Mouse (Mus musculus) liver, adult 2 months (tissue): ENCODE data around the gene Foxk2. TPM values are rescaled to one million over a fixed set of nuclear protein-coding genes. Genes with fewer than 3 reads are reported as not detected.

Experiments
- DNase-seq: peaks from one replicate; pipeline ENCODE4 v3.0.0-alpha.2; 2011; ENCODE audit warnings: low read depth, low spot score; ENCODE audit errors: extremely low read depth
- H3K27ac ChIP-seq: fragments of 200-500 bp; replicated peaks from 2 replicates; pipeline ENCODE4 v1.5.1; 2012; ENCODE audit warnings: low read depth, mild to moderate bottlenecking, control low read depth, inconsistent platforms, low read length; ENCODE audit not compliant: insufficient read depth
- H3K27me3 ChIP-seq: fragments of 200-500 bp; 2 replicates; pipeline ENCODE4 v1.6.1; 2012; ENCODE audit warnings: mild to moderate bottlenecking, moderate library complexity, low read length, inconsistent platforms; ENCODE audit not compliant: control insufficient read depth, insufficient read depth
- H3K36me3 ChIP-seq: fragments of 200-500 bp; 2 replicates; pipeline ENCODE4 v1.6.1; 2012; ENCODE audit warnings: low read length, inconsistent platforms; ENCODE audit not compliant: control insufficient read depth, insufficient read depth
- H3K4me1 ChIP-seq: fragments of 200-500 bp; 2 replicates; pipeline ENCODE4 v1.6.1; 2011; ENCODE audit warnings: low read length; ENCODE audit not compliant: control insufficient read depth, insufficient read depth
- H3K4me3 ChIP-seq: fragments of 200-500 bp; 2 replicates; pipeline ENCODE4 v1.5.1; 2011; ENCODE audit warnings: low read depth, mild to moderate bottlenecking, control low read depth, low read length, moderate library complexity; ENCODE audit not compliant: insufficient read depth
- H3K79me2 ChIP-seq: fragments of 200-500 bp; 2 replicates; pipeline ENCODE4 v1.6.1; 2012; ENCODE audit warnings: inconsistent platforms, mild to moderate bottlenecking, low read length, moderate library complexity; ENCODE audit not compliant: control insufficient read depth, insufficient read depth
- H3K9ac ChIP-seq: fragments of 200-500 bp; 2 replicates; pipeline ENCODE4 v1.6.1; 2012; ENCODE audit warnings: low read depth, mild to moderate bottlenecking, control low read depth, inconsistent platforms, low read length
- CTCF ChIP-seq: fragments of 200-500 bp; IDR thresholded peaks from 2 replicates; pipeline ENCODE4 v1.5.1; 2011; ENCODE audit warnings: low read depth, low read length, control low read depth
- POLR2A ChIP-seq: fragments of 200-500 bp; IDR thresholded peaks from 2 replicates; pipeline ENCODE4 v1.6.1; 2011; ENCODE audit warnings: low read length, control low read depth; ENCODE audit not compliant: insufficient read depth; ENCODE audit errors: extremely low read depth
- WGBS: fragments of 180-500 bp; shearing (Covaris S2); methylation state at CpG from one replicate; pipeline ENCODE4 v1.1.7; 2018; 5-methylcytosine and 5-hydroxymethylcytosine counted together
- polyA plus RNA-seq: library from polyadenylated mRNA; depleted of rRNA; stranded (reverse); fragments of >200 nt; gene quantifications from 2 replicates; pipeline ENCODE4 v1.2.3, GENCODE M21; 2012
- total RNA-seq: library from RNA; depleted of rRNA; stranded (reverse); fragments of >200 nt; gene quantifications from 2 replicates; pipeline ENCODE4 v1.2.3, GENCODE M21; 2014

Foxk2 gene
- total and polyA plus RNA-seq, 2 experiments, result 4.3 to 17.5 TPM

DNA sequence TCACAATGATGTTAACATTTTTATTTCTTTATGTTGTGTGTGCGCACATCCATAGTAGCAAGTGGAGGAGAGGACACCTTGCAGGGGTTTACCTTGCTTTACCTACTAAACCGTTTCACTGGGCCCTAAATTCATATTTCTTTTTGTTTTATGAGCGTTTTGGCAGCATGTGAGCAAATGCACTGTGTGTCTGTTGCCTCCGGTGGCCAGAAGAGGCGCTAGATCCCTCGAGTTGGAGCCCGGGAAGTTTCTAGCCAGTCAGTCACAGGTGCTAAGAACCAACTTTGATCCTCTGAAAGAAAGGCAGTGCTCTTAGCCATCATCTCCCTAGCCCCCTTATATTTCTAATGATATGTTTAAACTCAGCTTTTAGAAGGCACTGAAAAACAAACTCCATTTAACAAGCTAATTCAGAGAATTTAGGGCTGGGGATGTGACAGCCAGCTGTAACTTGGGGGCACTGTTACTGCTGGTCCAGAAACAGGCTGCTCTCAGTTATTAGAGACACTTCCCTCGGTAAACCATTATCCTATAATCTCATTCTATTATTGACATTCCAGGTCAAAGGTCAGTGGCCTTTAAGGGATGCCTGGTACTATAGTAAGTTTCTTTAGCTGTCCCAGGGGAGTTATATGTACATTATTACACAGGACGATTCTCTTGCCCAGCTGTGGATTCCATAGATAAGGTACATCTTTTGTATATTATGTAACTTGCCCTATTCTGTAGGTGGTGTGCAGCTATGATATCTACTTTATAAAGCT is 24.1 kb upstream of the Foxk2 start:
- H3K9ac ChIP-seq, result no peak overlapping the region
- DNase-seq, result peak; percentile 36
- peak overlapping the region; percentile 86; the same call in 1 of the 2 replicates for H3K27ac ChIP-seq
- TF ChIP-seq CTCF, result peak; percentile 70
- TF ChIP-seq POLR2A, result no peak
- H3K27me3 ChIP-seq, result no peaks in the 10 kb centered on the region
- no peaks in the 10 kb centered on the region; the same call in 1 of the 2 replicates for H3K79me2 ChIP-seq
- peaks cover 2% of the 10 kb centered on the region; the same call in 1 of the 2 replicates for H3K4me1 ChIP-seq
- no peak overlapping the region for H3K4me3 ChIP-seq
- 30% methylated on average over 9 of the region's 9 CpGs for WGBS
- H3K36me3 ChIP-seq, result peaks cover 11% of the 10 kb centered on the region

DNA sequence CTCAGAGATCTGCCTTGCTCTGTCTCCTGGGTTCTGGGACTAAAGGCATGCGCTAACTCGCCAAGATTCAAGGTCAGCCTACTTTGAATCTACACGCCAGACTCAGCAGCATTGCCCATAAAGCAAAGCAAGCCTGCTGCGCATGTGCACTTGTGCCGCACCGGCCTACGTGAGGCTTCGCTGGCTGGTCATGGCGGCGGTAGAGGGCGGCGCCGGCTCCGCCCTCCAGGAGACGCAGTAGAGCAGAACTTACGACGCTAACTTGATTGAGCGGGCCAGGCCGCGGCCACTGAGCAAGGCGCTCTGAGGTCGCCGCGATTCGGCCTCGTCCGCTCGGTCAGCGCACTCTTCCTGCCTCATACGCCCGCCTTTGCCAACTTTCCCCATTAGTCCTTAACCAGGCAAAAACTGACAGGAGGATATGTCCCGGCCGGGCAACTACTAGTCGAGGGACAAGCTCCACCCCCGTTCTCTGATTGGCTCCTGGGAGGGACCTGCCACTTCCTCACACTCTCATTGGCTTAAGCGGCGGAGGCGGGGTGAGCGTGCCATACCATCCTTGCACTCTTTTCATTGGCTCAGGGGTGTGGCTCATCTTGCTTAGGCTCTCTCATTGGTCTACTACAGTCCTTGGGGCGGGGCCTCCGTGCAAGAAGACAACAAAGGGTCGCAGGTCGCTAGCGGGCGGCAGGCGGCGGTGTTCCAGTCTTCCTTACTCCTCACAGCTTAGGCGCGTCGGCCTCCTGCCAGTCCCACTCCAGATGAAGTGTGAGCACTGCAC is 23.0 kb upstream of the Foxk2 start, which contains the start of gene Narf:
TSS of gene Narf (plus strand) at position 690 of the 781 bp plus-strand sequence.
- peak within 1 kb of the TSS; percentile 85 for H3K9ac ChIP-seq
- peak; percentile 65 for TF ChIP-seq CTCF
- TF ChIP-seq POLR2A, result peak; percentile 99
- H3K79me2 ChIP-seq, result no peaks in the 10 kb centered on the region; the same call in 1 of the 2 replicates
- under 1% methylated on average over 50 of the region's 50 CpGs for WGBS
- H3K4me3 ChIP-seq, result peak within 1 kb of the TSS; percentile 74
- H3K27me3 ChIP-seq, result no peaks in the 10 kb centered on the region
- peaks cover 14% of the 10 kb centered on the region for H3K36me3 ChIP-seq
- peak; percentile 99 for DNase-seq
- H3K27ac ChIP-seq, result peak within 1 kb of the TSS; percentile 86
- H3K4me1 ChIP-seq, result peaks cover 2% of the 10 kb centered on the region; the same call in 1 of the 2 replicates

DNA sequence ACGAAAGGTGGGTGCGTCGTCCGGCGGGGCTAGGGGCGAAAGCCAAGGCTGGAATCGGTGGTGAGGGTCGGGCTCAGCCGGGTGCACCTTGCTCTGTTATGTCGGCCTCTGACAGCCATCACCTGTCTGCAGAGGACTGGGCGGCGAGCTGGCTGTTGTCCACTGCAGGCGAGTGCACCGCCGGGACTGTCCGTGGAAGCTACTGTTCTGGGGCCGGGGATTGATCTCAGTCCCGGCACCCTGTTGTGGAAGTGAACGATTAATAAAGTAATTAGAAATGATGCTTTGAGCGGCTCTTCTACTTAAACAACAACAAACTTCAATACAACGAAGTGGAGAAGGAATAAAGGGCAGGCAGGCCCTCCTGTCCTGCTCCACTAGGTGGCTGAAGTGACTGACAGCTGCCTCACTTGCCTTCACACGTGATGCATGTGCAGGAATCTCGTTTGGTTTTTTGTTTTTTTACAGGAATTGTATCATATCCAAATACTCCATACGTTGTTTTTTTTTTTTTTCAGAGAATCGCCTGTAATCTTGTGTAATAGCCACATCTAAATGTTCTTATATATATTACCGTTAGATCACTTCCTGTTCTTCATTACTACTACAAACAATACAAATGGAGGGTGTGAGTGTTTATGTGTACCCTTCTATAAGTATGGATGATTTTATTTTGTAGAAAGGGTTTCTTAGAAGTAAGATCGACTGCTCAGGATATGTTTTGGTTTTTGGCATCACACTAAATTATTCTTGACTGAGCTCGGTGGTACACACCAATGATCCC is 22.3 kb upstream of the Foxk2 start:
- H3K9ac ChIP-seq, result peak overlapping the region; percentile 85
- H3K36me3 ChIP-seq, result peaks cover 17% of the 10 kb centered on the region
- peaks cover 2% of the 10 kb centered on the region; the same call in 1 of the 2 replicates for H3K4me1 ChIP-seq
- H3K27ac ChIP-seq, result peak overlapping the region; percentile 79
- no peaks in the 10 kb centered on the region; the same call in 1 of the 2 replicates for H3K79me2 ChIP-seq
- WGBS, result 3% methylated on average over 28 of the region's 28 CpGs
- peak overlapping the region; percentile 74 for H3K4me3 ChIP-seq
- peak; percentile 73 for DNase-seq
- H3K27me3 ChIP-seq, result no peaks in the 10 kb centered on the region
- TF ChIP-seq POLR2A, result no peak
- TF ChIP-seq CTCF, result peak; percentile 71

DNA sequence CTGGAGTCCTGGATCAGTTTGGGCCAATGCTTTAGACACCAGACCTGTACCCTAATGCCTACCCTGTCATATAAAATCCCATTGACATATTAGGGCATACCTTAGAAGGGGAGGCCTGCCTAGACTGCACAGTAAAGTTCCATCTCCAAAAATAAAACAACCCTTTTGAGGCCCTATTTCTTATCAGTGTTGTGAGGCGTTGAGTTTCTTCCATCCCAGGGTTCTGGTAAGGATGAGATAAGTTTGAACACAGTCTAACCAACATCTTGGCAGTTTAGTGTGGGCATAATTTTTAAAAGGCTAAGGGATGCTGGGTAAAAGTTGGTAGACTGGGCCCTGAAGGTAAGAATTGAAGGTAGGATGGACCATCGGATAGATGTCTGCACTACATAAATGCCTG is 20.1 kb upstream of the Foxk2 start:
- TF ChIP-seq POLR2A, result no peak
- no peak for TF ChIP-seq CTCF
- H3K4me3 ChIP-seq, result no peak overlapping the region
- no peak overlapping the region for H3K9ac ChIP-seq

DNA sequence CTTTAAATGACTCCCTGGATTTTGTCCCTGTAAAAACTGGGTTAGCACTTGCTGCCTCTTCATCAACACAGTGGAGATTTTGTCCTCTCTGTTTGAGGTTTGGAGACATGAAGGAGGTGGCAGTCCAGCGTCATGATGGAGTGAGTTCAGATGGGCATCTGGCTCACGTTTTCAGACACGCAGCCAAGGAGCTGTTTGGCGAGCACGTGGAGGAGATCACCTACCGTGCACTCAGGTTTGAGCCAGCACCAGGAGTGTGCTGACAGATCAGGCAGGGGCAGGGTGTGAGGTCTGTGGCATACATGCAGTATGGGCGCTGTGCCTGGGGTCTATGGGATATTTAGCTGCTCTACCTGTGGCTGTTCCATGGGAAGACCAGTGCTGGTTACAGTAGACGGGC is 9.6 kb upstream of the Foxk2 start:
- no peaks in the 10 kb centered on the region for H3K4me1 ChIP-seq
- no peaks in the 10 kb centered on the region for H3K79me2 ChIP-seq
- peaks cover 83% of the 10 kb centered on the region for H3K36me3 ChIP-seq
- H3K4me3 ChIP-seq, result no peak overlapping the region
- 52% methylated on average over 8 of the region's 8 CpGs for WGBS
- H3K27me3 ChIP-seq, result no peaks in the 10 kb centered on the region
- DNase-seq, result peak; percentile 83
- no peak overlapping the region for H3K27ac ChIP-seq
- TF ChIP-seq POLR2A (no peak), CTCF (no peak)
- H3K9ac ChIP-seq, result no peak overlapping the region

More for the DNA sequence above, 20.1 kb upstream of the Foxk2 start:
- WGBS, result 91% methylated on average over 2 of the region's 2 CpGs
- no peaks in the 10 kb centered on the region; the same call in 1 of the 2 replicates for H3K79me2 ChIP-seq
- peaks cover 2% of the 10 kb centered on the region; the same call in 1 of the 2 replicates for H3K4me1 ChIP-seq
- peaks cover 34% of the 10 kb centered on the region for H3K36me3 ChIP-seq
- no peaks in the 10 kb centered on the region for H3K27me3 ChIP-seq
- no peak for DNase-seq
- no peak overlapping the region for H3K27ac ChIP-seq
